Mouse (Mus musculus): Measurements from ENCODE around the gene Prkacb. TPM values are rescaled to one million over a fixed set of nuclear protein-coding genes. Genes with fewer than 3 reads are reported as not detected.

Gene Prkacb
- polyA plus RNA-seq, 3 experiments from 2014 or later, result 115 to 151 (median 125) TPM

DNA sequence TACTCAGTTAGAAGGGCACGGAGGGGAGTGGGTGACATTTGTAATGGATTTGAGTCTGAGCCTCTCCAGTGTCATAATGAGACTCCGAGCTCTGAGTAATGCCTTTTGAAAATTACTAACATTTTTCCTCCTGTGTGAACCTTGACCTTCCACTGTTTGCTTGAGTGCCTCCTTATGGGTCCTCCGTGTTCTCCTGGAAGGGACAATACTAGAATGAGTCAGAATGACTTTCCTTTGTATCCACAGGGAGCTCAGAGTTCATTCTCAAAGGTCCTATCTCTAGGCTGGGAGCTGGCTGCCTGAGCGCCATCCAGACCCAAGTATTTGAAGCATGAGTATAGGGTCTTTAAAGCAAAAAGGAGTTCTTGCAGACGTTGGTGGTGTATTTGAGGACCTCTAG is 94.5 kb downstream of the Prkacb start:
- ATAC-seq, result no peak

DNA sequence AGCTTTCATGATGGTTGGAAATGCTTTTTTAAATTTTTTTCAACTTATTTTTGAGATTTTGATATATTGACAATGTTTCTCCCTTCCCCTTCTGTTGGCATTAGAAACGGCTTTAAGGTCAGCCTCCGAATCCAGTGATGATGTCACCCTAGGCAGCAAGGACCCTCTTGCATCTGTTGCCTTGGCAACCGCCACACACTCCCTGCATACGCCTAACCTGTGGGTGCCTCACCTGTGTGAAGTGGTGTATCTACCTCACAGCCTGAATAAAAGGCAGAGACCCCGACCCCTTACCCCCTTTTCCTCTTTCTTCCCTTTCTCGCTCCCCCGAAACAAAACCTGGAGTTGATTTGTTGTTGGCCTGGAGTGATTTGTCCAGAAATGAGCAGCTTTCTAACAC is 100.5 kb downstream of the Prkacb start:
- ATAC-seq, result no peak

DNA sequence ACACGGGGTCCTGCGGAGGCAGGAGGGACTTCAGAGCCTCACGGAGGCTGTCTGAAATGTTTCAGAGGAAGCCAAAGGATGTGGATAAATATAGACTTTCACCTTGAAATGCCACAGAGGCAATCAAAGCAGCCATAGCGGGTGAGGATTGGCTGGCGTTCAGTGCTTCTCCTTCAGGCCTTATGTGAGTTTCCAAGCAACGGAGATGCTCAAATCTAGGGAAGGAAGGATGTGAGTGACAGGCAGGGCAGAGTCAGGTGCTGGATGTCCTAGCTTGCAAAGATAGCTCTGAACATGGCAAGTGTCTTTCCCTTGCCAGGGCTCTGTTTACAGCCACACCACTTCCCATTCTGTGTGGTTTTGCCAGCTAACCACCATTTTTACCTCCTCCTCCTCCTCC is 101.2 kb downstream of the Prkacb start:
- ATAC-seq, result no peak

DNA sequence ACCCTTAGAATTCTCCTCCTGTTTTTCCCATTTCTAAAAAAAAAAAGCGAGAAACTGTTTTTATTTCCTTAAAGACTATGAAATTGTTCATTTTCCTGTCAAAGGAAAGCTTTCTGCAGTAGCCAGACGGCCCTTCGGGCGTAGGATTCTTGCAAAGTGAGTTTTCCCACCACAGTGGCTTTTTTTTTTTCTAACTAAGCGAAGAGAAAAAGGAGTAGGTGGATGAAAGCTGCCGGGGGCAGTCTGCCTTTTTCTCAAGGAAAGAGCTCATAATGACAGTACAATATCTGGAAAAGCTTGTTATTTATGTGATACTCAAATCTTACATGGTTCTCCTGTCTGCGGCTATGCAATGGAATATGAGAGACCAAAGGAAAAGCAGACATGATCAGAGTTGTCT is 101.7 kb downstream of the Prkacb start:
- no peak for ATAC-seq

DNA sequence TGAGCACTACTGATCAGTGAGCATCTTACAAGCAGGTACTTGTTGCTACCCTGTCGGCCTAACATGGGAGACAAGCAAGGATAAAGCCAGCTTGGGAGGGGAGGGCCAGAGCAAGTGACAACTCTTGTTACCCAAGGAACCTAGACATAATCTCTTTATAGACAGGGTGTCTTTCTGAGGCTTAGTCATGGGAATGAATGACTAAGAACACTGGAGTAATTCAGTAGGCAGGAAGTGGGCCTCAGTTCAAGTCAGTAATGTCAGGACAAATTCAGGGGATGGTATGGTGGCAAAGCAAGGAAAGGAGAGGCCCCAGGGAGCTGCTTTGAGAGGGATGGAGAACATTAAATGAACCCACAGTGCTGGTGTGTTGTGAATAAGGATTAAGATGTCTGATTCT is 103.7 kb downstream of the Prkacb start:
- no peak for ATAC-seq

DNA sequence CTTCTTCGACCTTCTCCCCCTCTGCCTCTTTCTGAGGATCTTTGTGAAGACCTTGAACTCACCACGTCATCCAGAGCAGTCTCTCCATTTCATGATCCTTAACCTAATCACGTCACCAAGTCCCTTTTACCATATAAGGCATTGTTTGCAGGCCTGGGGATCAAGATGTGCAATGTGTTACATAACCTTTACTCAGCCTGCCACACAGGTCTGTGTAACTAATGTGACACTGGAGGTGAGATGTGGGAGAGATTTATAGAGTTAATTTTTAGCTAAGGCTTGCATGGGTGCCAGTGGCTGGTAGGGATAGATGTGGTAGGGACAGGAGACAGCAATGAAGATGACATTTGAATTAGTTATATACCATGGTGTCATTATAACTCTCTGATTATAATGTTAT is 104.4 kb downstream of the Prkacb start:
- ATAC-seq, result no peak

DNA sequence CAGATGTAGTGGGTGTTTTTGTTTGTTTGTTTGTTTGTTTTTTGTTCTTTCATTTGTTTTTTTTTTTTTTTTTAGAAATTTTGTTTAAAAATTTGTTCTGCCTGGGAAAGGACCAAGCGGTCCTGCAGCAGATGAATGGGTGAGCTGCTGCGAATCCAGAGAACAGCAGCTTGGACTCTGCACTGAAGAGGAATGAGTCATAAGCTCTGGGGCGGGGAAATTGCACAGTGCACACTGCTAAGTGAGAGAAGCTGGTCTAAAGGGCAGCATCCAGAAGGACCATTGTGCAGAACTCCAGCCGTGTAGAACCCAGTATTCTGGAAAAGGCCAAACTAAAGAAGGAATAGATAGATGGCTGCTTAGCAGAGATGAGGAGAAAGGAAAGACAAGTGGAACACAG is 108.7 kb downstream of the Prkacb start:
- ATAC-seq, result no peak

DNA sequence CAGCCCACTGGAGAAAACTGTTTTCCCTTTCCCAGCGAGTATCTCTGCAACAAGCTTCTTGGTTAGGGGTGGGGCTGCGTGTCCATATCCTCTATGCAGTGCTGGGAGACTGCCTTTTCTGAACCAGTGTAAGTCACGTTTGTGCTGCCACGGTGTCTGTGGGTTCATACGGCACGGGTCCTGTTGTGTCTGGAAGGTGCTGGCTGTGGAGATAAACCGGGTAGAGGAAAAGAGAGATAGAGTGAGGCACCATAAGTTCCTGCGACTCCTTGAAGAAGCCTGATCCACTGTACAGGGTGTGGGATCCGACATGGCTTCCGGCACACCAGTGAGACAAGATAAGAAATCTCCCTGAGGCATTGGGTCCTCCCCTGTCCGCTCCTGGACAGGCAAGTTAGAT is 112.7 kb downstream of the Prkacb start:
- ATAC-seq, result no peak

DNA sequence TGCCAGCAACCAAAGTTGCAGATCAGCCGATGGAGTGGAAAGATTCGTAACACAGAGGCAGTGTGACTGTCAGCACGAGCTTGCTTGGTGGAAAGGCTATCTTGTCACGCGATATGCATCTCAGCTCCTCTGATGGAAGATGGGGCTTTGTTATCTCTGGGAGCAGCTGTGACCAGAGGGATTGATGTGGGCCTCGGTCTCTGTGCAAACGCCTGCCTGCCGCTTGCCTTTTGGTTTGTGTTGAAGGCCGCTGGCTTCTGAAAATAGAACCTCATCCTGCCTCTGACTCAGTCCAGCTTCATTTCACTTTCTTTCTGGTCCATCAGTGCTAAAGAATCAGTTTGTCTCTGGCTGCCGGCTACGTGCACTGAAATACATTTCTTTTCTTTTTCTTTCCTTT is 113.8 kb downstream of the Prkacb start:
- no peak for ATAC-seq

DNA sequence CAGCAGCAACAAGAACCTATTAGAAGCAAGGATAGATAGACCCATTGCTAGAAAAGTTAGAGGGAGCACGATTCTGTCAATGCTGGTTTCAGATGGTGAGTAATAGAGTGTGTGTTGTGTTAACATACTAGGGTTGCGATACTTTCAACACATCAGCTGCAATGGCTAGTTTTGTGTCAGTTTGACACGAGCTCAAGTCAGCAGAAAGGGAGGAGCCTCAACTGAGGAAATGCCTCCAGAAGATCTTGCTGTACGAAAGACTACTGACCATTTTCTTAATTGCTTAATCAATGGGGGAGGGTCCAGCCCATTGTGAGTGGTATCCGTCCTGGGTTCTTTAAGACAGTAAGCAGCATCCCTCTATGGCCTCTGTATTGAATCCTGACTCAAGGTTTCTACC is 120.2 kb downstream of the Prkacb start:
- ATAC-seq, result no peak

DNA sequence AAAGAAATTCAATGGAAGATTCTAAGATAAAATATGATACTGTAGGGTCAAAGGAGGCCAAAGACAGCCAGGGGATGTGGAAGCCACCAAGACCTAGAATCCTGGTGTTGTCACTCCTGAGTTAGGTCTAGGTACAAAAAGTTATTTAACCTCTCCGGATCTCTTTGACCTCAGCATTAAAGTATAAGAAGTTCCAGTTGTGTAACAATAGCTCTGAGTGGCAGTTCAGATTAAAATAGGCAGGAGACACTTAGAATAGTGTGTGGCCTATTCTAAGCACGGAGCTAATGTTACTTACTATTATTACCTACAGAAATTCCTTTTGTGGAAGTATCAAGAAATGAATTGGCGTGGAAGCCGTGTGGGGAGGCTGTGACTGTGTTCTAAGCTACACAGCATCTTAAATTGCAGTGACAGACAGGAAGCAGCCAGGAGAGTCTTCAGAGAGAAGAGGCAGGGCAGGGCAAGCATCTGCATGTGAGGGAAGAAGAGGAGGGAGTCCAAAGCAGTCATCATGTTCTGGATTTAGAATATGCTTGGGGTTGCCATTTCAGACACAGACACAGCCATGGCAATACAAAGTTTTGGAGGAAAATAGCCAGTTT is 125.6 kb downstream of the Prkacb start:
- ATAC-seq, result no peak

DNA sequence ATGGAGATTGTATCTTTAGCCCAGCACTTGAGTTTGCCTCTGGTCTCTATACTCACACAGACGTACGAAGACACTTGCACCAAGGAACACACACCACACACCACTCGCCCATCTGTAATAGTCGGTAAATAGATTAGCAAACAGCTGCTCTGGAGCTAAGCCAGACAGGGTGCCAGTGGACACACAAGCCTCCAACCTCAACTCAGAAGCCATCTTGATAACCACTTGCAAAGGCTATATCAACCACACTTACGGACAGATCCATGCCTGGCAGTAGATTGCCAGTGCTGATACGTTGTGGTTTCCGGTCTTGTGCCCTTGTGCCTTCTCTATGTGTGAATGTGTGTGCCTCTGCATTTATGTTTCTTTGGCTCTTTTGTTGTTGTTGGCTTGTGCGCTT is 126.4 kb downstream of the Prkacb start:
- peak; percentile 18 for ATAC-seq

DNA sequence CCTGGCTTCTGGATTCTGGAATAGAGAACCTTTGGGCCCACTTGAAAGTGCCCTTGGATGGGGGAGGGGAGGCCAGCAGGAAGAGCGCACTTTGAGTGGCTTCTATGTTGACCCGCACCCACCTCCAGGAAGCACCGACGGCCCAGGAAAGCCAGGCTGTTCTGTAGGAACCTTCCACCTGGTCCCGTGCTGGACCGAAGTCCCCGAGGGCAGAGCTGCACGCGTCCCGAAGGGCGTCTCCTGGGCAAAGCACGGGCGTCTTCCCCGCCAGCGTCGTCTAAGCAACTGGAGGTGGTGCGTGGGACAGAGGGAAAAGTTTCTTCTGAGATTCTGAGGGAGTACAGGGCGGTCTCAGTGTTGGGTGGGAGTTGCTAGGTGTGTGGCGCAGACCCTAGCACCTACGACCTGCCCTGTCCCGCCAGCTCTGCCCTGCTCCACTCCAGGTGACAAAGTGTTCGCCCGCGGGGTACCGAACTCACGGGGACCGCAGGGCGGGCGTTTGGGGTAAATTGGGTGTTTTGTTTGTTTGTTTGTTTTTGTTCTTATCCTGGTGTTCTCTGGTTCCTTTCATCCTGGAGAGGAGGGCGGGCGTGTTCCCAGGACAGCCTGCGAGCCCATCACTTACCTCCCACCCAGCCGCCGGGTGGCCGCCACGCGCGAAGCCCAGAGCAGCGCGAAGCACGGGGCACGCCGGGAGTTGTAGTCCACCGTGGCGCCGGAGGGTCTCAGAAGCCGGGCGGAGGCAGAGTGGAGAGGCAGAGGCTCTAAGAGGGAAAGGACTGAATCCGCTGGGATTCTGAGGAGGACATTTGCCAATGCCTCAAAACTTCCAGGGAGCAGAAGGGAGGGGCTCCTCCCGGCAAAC is 127.7 kb downstream of the Prkacb start, which contains the start of gene Samd13:
Samd13 (minus strand) TSS at position 782 of the 865 bp plus-strand sequence.
- no peak for ATAC-seq

DNA sequence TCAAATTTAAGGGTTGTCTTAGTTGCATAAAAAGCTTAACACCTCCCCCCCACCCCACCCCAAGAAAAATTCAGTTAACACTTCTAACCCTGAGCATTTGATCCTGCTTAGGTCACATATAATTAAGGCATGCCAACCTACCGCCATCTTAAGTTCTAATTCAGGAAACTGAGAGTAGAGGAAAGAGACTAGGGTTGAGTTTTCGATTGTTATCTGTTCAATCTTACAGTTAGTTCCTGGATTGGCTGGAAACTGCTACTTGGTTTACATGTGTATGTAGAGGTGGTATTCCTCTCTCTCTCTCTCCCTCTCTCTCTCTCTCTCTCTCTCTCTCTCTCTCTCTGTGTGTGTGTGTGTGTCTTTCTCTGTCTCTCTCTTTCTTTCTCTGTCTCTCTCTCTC is 129.7 kb downstream of the Prkacb start:
- no peak for ATAC-seq

DNA sequence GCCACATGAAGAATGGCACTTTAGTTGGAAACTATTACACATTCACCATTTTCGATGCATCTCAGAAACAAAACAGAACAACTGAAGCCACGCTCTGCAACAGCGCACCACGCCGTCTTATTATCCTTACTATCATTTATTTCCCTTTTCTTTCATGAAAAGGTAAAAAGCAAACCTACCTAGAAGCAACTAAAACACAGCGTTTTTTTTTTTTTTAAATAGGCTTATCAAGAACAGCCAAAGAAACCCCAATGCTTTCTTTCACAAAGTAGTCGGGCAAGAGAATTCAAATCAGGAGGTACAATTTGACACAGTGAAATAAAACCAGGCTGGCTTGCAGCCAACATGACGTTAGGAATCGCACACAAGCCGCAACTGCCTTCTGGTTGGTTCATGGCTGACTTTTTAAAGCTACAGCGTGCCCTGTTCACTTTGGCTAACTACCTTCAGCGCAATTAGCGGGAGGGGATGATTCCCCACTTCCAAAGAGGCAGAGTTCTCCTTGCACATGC is 130.6 kb downstream of the Prkacb start:
- ATAC-seq, result peak; percentile 60

DNA sequence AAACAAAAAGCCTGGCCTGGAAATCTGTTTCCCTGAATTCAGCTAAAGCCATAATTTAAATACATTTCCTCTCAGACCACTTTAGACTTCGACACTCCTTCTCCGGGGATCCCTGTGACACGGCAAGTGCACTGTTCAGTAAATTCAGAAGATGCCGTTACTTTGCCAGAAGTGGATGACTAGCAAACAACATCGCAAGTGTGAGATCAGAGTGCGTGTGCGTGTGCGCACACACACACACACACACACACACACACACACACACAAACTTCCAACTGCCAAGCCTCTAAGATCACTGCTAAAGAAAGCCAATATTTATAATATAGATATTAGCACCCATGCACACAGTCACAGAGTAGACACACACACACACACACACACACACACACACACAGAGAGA is 131.1 kb downstream of the Prkacb start:
- ATAC-seq, result no peak

DNA sequence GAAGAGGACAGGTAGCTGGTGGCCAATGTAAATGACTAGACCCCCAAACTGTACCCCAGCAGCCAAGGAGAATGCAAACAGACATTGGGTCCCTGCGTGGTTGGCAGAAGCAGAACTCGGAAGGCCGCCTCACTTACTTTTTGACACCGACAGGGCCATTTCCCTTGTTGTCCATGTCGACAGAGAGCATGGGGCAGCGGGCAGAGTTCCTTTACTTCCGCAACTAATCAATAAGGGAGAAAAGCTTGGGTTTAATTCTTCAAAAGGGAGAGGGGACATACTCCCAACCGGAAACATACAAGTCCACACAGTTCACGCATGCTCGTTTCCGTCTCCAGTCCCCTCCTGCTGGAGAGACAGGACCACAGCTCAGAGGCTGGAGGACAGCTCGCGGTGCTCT is 132.2 kb downstream of the Prkacb start:
- no peak for ATAC-seq

DNA sequence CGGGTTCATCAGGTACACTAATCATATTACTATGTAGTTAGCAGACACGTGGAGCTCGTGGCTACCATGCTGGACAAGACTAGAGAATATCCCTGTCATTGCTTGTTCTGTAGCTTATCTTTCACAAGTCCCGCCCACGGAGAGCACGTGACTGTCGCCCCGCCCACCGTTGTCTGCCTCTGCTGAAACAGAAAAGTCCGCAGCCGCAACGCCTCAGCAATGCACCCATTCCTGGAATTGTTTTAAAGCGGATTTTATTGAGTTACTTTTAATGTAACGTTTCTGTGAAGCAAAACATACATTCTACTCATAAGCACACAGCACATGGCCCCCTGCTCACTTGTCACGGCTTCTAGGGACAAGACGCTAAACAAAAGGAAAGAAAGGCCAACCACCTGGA is 133.1 kb downstream of the Prkacb start:
- no peak for ATAC-seq

Other genes starting within 250 kb of the Prkacb start
- under 1 TPM in 1 of 3 experiments, not detected in 2; 0.13 TPM for gene Uox, start 242.6 kb downstream of the Prkacb start, polyA plus RNA-seq (2017; shearing (Covaris generic))
- gene Dnase2b, start 197.4 kb downstream of the Prkacb start, polyA plus RNA-seq (2017; shearing (Covaris generic)), result not detected
- not detected for gene 4930503B20Rik, start 161.7 kb downstream of the Prkacb start, polyA plus RNA-seq (2017; shearing (Covaris generic))
- gene Samd13, start 127.4 kb downstream of the Prkacb start, polyA plus RNA-seq (2017; shearing (Covaris generic)), result under 1 TPM in 1 of 3 experiments, not detected in 2; 0.78 TPM
- not detected for gene Ttll7, start 39.4 kb upstream of the Prkacb start, polyA plus RNA-seq (2017; shearing (Covaris generic))

Data from inflammation-experienced regulatory T-cells, adult 6 months (primary cell).